Mouse (Mus musculus): ENCODE measurements at regions not wholly inside any gene's neighbourhood (a gene's known extent, or its start where the extent isn't known, plus 50 kb on each side); places are given as distances from the start of the nearest gene placed in this dataset.

- ATAC-seq (ENCODE audit: extremely low read depth, insufficient number of reproducible peaks, low FRiP score, poor library complexity, severe bottlenecking), result no peak
Measured at GRCm38 (mm10) chr16:5421591-5421990, 165.8 kb upstream of the Eef2kmt start.

DNA sequence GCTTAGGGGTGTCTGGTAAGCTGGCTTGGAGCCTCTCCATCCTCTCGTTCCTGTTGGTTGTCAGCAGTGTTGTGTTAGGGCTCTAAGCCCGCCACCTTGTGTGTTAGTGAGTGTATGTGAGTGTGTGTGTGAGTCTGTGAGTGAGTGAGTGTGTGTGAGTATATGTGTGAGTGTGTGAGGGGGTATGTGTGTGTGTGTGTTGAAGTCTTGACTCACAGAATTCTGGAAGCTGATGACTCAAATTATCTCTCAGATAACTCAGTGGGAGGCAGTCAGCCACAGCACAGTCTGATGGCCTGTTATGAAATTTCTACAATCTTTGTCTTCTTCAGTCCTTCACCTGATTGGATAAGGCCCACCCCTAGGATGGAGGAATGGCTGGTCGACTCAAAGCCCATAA, 163.7 kb upstream of the Eef2kmt start:
- no peak for ATAC-seq (ENCODE audit: extremely low read depth, insufficient number of reproducible peaks, low FRiP score, poor library complexity, severe bottlenecking)

DNA sequence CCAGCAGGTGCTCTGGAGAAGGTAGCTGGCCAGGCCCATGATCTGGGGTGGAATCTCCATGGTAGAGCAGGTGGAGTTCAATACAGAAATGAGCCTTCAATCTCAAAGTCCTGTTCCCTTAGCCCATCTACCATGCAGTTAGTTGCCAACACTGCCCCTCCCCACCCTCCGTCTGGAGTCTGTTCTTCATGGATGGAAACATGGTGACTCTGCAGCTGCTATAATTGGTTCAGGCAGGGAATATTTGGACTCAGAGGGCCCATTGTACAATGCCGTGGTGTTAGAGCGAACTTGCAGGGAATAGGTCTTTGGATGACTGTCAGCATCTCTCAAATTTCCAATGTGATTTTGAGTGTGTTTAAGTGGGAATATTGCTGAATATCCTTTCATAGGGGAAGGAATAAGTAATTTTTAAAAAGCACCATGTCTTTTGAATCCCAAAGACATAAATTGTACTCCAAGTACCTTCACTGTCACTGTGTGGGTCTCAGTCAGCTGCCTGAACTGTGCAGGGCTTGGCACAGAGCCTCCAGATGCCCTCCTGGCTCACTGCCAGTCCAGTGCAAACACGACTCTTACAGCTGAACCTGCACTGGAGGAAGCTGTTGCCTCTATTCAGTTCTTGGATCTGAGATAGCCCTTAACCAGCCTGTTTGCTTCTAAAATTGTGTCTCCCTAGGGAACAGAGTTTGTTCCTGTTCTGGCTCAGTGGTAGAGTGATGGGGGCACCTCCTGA, 162.8 kb upstream of the Eef2kmt start:
- no peak for ATAC-seq (ENCODE audit: extremely low read depth, insufficient number of reproducible peaks, low FRiP score, poor library complexity, severe bottlenecking)

DNA sequence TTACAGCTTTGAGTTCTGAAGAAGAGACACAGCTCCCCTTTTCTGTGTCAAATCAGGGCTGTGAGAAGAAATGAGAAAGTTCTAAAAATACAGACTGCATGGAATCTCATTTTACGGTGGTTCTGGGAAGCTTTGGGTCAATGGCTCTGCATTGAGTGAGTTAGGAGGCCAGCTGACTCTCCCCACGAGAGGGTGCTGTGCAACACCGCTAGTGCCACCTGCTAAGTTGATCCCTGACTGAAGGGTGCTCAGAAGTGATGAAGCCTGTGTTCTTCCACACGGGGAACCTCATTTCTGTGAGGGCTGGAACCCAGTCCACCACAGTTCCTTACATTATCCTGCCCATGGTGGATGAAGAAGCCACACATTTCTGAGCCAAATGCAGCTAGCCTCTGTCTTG, 159.5 kb upstream of the Eef2kmt start:
- no peak for ATAC-seq (ENCODE audit: extremely low read depth, insufficient number of reproducible peaks, low FRiP score, poor library complexity, severe bottlenecking)

- no peak for ATAC-seq (ENCODE audit: extremely low read depth, insufficient number of reproducible peaks, low FRiP score, poor library complexity, severe bottlenecking)
Measured at GRCm38 (mm10) chr16:5411819-5412385, 156.1 kb upstream of the Eef2kmt start.

GRCm38 (mm10) chr16:5406711-5407110, 150.9 kb upstream of the Eef2kmt start:
- peak; percentile 39; the same call in 1 of the 2 replicates for ATAC-seq (ENCODE audit: extremely low read depth, insufficient number of reproducible peaks, low FRiP score, poor library complexity, severe bottlenecking)

GRCm38 (mm10) chr16:5393336-5393735, 137.6 kb upstream of the Eef2kmt start:
- ATAC-seq (ENCODE audit: extremely low read depth, insufficient number of reproducible peaks, low FRiP score, poor library complexity, severe bottlenecking), result no peak

- ATAC-seq (ENCODE audit: extremely low read depth, insufficient number of reproducible peaks, low FRiP score, poor library complexity, severe bottlenecking), result no peak
Measured at GRCm38 (mm10) chr16:5382930-5383329, 127.1 kb upstream of the Eef2kmt start.

DNA sequence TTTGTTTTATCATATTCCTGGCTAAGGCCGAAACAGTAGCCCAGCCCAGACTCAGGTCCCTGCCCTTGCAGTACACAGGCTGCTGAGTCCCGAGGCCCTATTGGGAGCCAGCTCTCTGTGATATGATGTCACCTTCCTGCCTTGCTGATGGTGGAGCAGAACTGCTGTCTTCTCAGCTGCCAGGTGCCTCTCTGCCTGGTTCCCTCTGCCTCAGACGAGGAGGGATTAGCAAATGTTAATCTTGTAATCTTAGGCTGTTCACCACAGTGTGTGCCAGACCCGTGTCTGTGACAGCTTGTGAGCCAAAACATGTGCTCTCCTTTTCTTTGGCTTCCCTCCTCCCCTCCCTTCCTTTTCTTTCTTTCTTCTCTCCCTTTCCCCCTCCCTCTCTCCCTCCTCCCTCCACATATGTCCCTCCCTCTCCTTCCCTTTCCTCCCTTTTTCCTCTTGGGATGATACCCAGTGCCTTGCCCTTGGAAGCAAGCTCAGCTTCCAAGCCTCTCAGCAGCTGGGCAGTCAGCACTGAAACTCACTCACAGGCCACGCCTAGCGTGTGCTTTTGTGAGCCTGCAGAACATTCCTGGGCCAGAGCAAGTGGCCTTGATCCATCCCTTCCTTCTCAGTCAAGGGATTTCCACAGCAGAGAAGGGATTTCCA, 126.6 kb upstream of the Eef2kmt start:
- ATAC-seq (ENCODE audit: extremely low read depth, insufficient number of reproducible peaks, low FRiP score, poor library complexity, severe bottlenecking), result no peak

GRCm38 (mm10) chr16:5380626-5381025, 124.8 kb upstream of the Eef2kmt start:
- no peak for ATAC-seq (ENCODE audit: extremely low read depth, insufficient number of reproducible peaks, low FRiP score, poor library complexity, severe bottlenecking)

- no peak for ATAC-seq (ENCODE audit: extremely low read depth, insufficient number of reproducible peaks, low FRiP score, poor library complexity, severe bottlenecking)
Measured at GRCm38 (mm10) chr16:5377001-5377400, 121.2 kb upstream of the Eef2kmt start.

DNA sequence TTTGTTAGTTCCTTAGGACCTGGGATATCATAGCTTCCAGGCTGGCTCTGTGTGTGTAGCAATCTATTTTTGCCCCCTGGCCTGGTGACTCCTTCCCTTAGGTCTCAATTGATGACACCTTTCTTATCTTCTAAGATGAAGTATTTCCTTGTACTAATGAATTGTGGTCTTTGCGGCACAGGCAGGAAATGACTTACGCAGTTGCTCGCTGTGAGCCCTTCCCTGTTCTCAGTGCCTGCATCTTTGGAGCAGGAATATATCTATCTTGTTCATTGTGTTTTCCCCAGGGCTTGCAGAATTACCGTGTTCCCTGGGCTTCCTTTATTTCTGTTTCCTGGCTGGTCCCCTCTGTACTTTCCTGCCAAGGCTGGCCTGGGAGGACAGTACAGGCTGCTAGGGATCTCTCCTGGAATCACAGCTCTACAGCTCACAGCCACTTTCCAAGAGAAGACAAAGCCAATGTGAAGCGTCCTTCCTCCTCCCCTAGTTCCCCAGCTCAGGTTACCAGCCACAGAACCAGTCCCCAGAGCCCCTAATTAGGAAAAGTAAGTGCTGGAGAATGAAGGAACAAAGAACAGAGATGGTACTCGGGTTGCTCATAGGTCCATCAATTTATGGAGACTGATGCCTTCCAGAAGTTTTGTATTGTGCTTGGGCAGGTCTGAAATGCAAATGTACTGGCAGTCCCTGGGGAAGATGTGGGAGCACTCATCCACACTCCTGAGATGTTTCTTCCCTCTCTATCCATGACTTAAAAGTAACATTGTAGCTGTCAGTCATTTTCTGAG, 119.2 kb upstream of the Eef2kmt start:
- no peak for ATAC-seq (ENCODE audit: extremely low read depth, insufficient number of reproducible peaks, low FRiP score, poor library complexity, severe bottlenecking)

- no peak for ATAC-seq (ENCODE audit: extremely low read depth, insufficient number of reproducible peaks, low FRiP score, poor library complexity, severe bottlenecking)
Measured at GRCm38 (mm10) chr16:5371175-5371893, 115.6 kb upstream of the Eef2kmt start.

DNA sequence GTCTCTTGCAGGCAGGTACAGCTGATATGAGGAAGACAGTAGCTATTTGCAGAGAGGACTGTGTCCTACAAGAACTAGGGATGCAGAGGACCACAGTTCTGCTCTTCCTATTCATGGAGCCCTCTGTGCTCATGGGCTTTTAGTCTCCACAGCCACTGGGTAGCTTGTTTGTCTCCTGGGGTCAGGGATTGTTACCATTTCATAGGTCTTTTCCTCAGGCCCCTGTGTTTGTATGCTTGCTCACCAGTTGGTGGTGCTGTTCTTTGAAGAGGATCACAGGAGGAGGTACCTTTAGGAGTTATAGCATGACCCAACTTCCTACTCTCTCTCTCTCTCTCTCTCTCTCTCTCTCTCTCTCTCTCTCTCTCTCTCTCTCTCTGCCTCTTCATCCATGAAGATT, 114.7 kb upstream of the Eef2kmt start:
- ATAC-seq (ENCODE audit: extremely low read depth, insufficient number of reproducible peaks, low FRiP score, poor library complexity, severe bottlenecking), result no peak

DNA sequence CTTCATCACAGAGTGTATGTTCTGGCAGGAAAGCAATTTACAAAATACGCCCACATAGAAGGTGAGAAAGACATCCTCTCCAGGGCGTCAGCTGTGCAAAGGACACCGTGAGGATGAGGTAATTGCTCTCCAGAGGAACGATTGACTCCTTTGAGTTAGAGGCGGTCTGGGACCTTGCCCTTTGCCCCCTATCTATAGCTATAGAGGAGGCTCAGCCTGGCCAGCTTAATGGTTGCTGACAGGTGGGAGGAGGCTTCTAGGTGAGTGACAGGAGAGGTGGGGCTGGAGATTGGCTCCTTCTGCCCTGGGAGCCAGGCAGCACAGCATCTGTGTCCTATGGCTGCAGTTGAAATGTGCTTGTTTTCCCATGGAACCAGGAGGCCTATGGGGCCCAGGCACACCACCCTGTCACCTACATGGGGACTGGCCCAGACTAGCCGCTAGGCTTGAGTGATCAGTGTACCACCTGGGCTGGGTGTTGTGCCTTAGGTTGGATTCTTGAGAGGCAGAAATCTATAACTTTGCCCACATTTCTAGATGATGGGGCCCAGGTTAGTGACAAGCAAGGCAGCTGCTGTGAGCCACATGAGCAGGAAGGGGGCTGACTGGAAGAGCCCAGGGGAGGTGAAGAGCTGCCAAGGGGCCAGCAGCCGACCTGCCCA, 113.2 kb upstream of the Eef2kmt start:
- no peak for ATAC-seq (ENCODE audit: extremely low read depth, insufficient number of reproducible peaks, low FRiP score, poor library complexity, severe bottlenecking)

DNA sequence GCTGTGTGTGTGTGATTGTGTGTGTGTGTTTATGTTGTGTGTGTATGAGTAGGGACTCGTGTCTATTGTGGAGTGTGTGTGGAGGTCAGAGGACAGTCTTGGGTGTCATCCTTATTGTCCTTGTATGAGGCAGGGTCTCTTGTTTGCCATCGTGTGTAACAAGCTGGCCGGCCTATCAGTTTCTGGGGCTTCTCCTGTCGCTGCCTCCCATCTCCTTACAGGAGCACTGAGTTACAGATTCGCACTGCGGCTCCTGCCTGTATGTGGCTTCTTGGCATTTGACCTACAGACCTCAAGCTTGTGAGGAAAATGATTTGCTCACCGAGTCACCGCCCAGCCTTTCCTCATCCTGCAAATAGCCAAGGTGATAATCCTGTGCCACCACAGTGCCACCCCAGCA, 112.6 kb upstream of the Eef2kmt start:
- ATAC-seq (ENCODE audit: extremely low read depth, insufficient number of reproducible peaks, low FRiP score, poor library complexity, severe bottlenecking), result no peak

DNA sequence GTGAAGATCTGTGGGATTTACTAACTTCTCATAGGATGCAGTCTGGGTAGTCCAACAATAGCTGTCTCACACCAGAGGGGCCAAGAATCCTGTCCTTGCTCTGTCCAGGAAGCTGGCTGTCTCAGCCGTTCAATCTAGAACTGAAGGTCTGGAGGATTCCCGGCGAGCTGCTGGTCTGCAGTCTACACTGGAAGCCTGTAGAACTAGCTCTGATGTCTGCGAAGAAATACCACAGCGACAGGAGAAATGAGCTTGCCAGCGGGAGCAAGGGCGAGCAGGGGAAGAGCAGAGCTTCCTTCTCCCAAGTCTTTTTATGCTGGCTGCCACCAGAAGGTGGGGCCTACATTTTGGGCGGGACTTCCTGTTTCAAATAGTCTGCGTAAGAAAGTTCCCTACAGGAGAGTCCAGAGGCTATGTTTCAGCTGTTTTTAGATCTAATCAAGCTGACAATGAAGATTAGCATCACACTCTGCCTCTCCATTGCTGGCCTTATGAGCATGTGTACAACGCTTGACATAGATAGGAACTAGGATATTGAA, 111.9 kb upstream of the Eef2kmt start:
- no peak for ATAC-seq (ENCODE audit: extremely low read depth, insufficient number of reproducible peaks, low FRiP score, poor library complexity, severe bottlenecking)

DNA sequence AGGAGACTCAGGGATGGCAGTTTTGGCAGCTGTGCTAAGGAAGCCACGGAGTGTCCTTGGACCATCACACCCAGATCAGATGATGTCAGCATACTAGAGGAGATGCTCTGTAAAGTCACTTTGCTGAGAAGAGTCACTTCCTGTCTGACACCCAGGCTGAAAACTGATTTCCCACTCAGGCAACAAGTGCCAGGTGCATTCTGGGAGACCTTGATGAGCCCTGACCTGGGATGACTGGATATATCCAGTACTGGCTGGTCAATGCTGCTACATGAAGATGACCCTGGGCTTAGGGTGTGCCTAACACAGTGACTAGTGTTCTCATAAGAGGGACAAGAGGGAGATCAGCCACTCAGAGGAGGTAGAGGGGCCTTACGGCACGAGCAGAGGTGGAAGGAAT, 110.2 kb upstream of the Eef2kmt start:
- no peak for ATAC-seq (ENCODE audit: extremely low read depth, insufficient number of reproducible peaks, low FRiP score, poor library complexity, severe bottlenecking)
